Mouse (Mus musculus) liver (tissue): ENCODE results near the gene Trim47.

Experiments
- DNase-seq: peaks from one replicate; pipeline ENCODE4 v3.0.0-alpha.2; 2020; ENCODE audit warnings: mixed read lengths

Gene Trim47

DNA sequence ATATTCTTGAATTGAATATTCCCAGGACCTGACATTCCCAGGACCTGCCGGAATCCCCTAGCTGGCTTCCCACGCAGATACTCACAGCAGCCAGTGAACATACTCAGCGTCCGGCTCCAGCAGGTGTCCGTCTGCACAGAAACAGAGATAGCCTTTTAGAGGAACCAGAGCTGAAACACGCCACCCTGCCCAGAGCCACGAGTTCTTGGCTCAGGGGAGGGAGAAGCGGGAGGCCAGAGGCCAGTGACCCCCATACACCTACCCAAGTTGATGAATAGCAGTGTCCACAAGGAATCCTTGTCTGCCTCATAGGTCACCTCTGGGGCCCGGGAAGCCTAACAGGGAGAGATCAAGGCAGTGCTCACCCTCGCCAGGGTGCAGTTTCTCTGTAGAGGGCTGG is 7.2 kb upstream of the Trim47 start:
- DNase-seq: no peak

DNA sequence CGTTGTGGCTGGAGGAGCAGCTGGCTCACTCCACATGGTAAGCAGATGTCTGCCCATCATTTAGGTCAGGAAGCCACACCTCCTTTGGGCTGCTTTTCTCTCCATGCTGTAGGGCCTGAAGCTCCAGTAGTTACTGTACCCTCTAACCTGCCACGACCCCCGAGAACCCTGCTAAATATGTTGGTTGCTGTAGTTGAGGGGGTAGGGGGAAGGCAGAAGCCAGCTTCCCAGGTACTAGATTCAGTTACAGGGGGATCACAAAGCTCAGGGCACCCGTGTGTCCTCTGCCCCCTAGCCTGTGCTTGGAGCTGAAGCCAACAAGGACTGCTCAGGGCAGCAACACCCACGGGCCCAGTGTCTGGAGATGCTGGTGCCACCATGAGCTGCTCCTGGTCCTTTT is 6.5 kb upstream of the Trim47 start:
- DNase-seq: no peak

GRCm38 (mm10) chr11:116132366-116133333 is 5.6 kb upstream of the Trim47 start:
- DNase-seq: no peak

DNA sequence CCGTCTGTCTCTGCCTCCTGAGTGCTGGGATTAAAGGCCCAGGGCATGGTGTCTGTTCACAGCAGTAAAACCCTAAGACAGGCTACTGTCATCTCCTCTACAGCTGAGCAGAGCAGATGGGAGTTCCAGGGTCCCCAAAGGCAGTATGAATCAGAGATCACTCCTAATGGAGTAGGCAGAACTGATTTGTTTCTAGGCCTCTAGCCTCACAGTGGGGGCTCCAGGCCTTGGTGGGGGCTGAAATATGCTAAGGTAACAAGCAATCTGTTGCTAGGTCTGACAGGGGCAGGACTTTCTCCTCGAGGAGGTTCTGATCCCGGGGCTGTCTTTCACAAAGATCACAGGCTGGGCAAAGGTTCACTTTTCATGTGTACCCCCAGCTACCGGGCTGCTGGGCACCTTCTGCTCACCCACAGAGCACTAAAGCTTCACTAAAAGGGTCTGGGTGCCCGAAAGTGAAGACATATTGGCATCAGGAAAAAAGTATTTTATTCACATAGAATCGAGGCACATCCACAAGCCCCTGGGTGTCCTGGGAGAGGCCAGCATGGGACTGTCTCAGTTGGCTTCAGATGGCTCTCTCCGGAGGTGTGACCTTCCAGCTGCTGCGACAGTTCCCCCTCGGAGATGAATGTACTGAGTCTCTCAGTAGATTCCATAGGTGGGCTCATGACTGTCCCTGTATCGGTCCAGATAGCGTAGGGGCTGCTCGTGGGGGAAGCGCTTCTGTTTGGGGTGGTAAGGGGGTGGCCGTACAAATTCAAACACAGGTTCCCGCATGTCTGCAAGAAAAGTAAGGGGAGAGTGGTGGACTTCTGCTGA is 4.5 kb upstream of the Trim47 start:
- DNase-seq: no peak

DNA sequence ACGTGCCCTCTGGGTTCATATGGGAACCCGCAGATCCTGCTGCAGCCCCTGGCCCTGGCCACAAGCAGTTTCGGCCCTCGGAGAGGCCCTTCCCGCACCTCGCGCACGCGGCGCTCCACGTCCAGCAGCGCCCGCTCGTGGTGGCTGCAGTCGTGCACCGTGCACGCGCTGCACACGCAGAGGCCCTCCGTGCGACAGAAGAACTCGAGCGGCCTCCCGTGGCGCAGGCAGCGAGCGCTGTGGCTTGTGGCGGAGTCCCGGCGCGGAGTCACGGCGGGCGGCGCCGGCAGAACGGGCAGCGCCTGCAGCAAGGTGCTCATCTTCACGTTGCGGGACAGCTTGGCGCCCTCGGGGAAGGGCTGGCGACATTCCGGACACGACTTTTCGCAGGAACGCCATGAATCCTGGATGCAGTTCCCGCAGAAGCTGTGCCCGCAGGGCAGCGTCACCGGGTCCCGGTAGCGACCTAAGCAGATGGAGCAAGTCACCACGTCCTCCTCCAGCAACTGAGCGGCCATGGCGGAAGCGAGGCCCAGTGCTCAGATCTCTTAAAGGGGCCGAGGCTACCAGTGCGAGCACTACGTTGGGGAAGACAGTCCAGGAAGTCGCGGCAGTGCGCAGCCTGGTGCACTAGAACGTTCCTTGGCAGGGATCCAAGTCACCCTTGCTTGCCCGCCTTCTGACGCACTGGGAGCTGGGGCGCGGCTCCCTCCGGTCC is 3.6 kb upstream of the Trim47 start, which contains the start of gene Trim65:
TSS of gene Trim65 (minus strand) at position 641 of the 718 bp plus-strand sequence.
- peak; percentile 87 for DNase-seq

DNA sequence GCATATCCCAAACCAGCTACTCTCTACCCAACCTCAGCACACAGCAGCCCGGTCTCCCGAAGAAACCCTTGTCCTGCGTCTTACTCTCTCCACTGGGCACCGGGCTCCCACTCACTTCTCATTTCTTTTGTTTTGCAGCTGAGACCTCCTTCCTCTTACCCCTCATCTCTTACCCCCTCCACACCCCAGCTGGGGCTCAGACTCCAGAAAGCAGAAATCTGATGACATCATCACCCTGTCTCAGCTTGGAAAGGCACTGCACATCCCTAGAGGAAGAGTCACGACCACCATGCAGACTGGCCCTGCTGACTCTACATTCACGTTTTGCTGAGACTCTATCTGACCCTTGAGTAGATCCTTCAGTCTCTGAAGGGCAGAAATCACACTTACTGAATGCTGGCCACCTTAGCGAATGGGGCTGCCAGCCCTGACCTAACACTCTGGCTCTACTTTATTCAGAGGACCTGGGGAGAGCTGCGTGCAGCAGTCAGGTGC is 3.0 kb upstream of the Trim47 start:
- no peak for DNase-seq

GRCm38 (mm10) chr11:116129091-116129790 is 2.2 kb upstream of the Trim47 start:
- peak; percentile 2 for DNase-seq

DNA sequence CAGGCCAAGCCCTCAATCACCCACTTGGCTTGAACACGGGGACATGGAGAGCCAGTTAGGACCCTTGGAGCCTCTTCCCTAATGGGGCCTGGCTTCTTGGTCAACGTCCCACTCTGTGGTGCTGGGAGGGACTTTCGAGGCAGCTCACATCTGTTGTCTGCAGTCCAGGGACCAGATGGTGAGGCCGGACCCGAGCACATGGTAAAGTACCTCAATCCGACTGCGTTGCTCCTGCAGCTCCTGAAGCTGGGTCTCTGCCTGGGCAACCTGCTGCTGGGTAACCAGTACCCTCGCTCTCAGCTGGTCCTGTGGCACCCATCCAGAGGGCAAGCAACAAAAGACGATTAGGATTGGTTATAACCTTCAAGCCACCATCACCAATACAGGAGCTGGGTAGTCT is 976 bp upstream of the Trim47 start:
- DNase-seq: peak; percentile 3

DNA sequence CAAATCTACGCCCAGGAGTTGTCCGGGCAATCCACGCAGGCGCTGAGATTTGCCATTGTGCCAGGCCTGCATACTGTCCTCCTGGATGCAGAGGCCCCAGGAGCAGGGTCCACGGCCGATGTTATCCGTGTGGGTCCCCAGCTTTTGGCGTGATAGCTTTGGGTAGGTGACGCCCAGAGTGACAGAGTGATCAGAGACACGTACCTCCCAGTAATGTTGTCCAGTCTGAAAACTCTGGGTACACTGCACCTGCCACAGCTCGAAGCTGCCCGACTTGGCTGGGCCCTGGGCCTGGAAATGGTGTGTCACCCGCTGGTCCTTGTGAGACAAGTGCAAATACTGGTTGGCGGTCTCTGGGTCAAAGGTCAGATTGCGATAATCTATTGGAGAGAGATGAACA is 749 bp downstream of the Trim47 start:
- DNase-seq: peak; percentile 3

DNA sequence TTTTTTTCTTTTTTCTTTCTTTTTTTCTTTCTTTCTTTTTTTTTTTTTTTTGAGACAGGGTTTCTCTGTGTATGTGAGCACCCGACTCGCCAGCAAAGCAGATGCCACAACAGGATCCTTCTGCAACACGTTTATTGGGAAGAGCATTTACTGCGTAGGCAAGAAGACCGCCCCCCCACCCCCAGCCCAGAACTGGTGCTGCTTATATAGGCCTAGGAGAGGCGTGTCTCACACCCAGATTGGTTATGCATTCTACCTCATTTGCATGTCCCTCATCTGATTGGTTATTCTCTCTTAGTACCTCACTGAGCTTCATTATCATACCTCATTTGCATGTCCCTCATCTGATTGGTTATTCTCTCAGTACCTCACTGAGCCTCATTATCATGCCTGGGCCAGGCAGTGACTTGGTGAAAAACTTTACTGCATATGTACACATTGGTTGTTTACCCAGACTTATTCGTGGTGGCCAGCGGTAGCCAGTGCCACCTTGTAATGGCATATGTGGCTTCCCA is 5.2 kb downstream of the Trim47 start:
- DNase-seq: peak; percentile 2

DNA sequence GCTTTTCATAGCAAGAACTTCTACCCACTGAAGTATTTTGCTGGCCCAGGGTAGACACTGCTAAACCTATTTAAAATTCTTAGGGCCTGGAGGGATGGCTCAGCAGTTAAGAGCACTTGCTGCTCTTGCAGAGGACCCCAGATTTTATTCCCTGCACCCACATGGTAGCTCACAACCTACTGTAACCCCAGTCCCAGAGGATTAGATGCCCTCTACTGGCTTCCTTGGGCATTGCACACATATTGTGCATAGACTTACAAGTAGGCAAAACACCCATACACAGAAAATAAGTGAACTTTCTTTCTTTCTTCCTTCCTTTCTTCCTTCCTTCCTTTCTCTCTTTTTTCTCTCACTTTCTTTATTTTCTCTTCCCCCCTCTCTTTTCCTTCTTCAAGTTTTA is 9.2 kb downstream of the Trim47 start:
- no peak for DNase-seq

DNA sequence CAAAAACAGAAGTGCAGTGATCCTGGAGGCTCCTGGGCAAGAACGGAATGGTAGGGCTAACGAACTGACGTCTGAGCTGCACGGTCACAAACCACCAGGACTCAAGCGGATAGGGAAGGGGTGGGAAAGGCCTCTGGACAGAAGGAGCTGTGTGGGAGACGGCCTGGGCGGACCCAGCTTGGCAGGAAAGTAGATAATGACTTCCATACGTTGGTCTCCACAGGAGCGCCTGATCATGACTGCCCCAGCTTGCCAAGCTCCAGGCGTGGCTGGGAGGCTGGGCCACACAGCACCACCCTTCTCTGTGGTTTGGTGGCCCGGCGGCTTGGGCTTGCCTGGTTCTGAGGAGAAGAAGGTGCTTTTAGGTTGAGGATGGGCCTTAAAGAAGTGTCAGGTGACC is 9.8 kb downstream of the Trim47 start:
- no peak for DNase-seq

- no peak for DNase-seq
Measured at GRCm38 (mm10) chr11:116111611-116112203, 15.3 kb downstream of the Trim47 start.

DNA sequence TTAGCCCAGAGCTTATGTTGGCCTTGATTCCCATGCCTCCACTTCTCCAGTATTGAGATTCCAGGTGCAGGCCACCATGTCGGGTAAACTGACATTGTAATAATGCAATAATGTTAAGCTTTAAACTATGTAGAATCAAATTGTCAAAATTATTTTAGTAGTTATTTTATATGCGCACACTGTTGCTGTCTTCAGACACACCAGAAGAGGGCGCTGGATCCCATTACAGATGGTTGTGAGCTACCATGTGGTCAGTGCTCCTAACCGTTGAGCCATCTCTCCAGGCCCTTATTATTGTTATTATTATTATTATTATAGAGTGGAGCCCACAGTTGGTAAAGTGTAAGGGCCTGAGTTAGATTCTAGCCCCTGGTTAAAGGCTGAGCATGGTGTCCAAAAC is 15.9 kb downstream of the Trim47 start:
- DNase-seq: no peak

DNA sequence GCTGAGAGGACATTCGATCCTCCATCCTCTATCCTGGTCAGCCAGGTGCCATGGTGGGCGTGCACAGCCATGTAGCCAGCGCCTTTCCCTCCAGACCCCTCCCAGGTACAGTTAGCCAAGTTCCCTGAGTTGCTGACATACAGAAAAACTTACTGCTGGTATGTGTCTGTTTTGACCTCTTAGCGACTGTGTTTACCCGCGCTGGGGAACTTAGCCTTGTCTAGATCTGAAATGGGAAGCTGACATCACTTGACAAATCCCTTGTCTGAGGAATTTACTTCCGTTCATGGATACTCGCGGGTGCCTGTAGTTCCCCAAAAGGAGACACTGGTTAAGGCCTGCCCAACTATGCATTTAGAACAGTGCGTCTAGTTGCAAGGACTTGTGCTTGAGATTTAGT is 16.5 kb downstream of the Trim47 start:
- peak; percentile 6 for DNase-seq

DNA sequence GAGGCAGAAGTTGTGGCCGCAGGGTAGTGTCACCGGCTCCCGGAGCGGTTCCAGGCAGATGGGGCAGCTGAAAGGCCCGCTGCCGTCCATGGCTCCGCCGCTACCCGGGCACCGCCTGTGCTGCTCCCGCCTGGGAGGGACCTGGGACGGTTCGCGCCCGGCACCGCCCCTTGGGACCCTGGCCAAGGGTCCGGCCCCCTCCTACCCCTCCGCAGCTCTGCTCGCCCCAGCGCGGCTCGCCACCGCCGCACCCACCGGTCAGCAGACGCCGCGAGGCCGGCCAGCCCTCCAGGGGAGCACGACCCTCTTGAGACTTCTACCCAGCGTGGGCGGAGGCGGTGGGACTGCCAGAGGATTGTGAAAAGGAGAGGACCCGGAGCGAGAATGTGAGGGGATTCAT is 16.9 kb downstream of the Trim47 start:
- DNase-seq: peak; percentile 38

DNA sequence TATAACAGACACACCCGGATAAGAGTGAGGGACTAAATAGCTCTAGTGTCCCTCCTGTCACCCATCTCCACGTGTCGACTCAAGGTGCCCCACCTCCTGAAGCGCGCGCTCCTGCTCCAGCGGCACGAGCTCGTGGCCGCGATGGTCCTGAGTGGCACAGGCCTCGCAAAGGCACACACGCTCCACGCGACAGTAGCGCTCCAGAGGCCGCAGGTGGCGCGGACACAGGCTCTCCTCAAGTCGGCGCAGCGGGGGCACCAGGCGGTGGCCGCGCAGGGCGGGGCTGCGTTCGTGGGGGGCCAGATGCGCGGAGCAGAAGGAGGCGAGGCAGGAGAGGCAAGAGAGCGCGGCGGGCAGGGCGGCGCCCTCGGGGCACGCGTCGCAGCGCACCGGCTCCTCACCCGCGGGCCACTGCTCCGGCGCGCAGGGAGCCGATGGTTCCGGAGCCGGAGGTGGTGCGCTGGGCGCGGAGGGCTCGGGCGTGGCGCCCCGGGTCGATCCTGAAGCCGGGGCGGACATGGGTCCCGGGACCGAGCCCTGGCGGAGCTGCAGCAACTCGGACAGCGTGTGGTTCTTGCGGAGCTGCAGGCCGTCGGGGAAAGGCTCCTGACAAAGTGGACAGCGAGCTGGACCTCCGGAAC is 17.4 kb downstream of the Trim47 start:
- peak; percentile 23 for DNase-seq

GRCm38 (mm10) chr11:116108464-116109137 is 18.4 kb downstream of the Trim47 start:
- no peak for DNase-seq

GRCm38 (mm10) chr11:116107777-116108285 is 19.2 kb downstream of the Trim47 start:
- DNase-seq: no peak
